Mouse (Mus musculus) thymus, adult 2 months (tissue): ENCODE measurements at regions not wholly inside any gene's neighbourhood (a gene's known extent, or its start where the extent isn't known, plus 50 kb on each side); places are given as distances from the start of the nearest gene placed in this dataset.

ENCODE experiments used
- DNase-seq: peaks from one replicate; pipeline ENCODE4 v3.0.0; 2021
- H3K27ac ChIP-seq: fragments of 200-500 bp; 2 replicates; pipeline ENCODE4 v1.5.1; 2012; ENCODE audit warnings: low read length, control low read depth; ENCODE audit not compliant: control insufficient read depth, insufficient read depth
- H3K27me3 ChIP-seq: fragments of 200-500 bp; 2 replicates; pipeline ENCODE4 v1.6.1; 2012; ENCODE audit warnings: mild to moderate bottlenecking, low read length, moderate library complexity, mixed read lengths; ENCODE audit not compliant: control insufficient read depth, insufficient read depth
- H3K36me3 ChIP-seq: fragments of 200-500 bp; 2 replicates; pipeline ENCODE4 v1.6.1; 2012; ENCODE audit warnings: mild to moderate bottlenecking, low read length, moderate library complexity; ENCODE audit not compliant: control insufficient read depth, insufficient read depth
- H3K4me1 ChIP-seq: fragments of 200-500 bp; replicated peaks from 2 replicates; pipeline ENCODE4 v1.6.1; 2012; ENCODE audit warnings: low read length; ENCODE audit not compliant: control insufficient read depth, insufficient read depth
- H3K4me3 ChIP-seq: fragments of 200-500 bp; 2 replicates; pipeline ENCODE4 v1.5.1; 2012; ENCODE audit warnings: mild to moderate bottlenecking, low read length, control low read depth, moderate library complexity; ENCODE audit not compliant: control insufficient read depth, insufficient read depth
- CTCF ChIP-seq: fragments of 200-500 bp; IDR thresholded peaks from 2 replicates; pipeline ENCODE4 v1.5.1; 2012; ENCODE audit warnings: mild to moderate bottlenecking, control low read depth, low read length, moderate library complexity, borderline replicate concordance; ENCODE audit not compliant: control insufficient read depth, poor library complexity, insufficient read depth; ENCODE audit errors: extremely low read depth
- POLR2A ChIP-seq: fragments of 200-500 bp; IDR thresholded peaks from 2 replicates; pipeline ENCODE4 v1.6.1; 2012; ENCODE audit warnings: mild to moderate bottlenecking, low read length, control low read depth, moderate library complexity; ENCODE audit not compliant: control insufficient read depth, poor library complexity, insufficient read depth; ENCODE audit errors: extremely low read depth
- WGBS: fragments of 180-500 bp; shearing (Covaris S2); methylation state at CpG from one replicate; pipeline ENCODE4 v1.1.7; 2018; 5-methylcytosine and 5-hydroxymethylcytosine counted together

DNA sequence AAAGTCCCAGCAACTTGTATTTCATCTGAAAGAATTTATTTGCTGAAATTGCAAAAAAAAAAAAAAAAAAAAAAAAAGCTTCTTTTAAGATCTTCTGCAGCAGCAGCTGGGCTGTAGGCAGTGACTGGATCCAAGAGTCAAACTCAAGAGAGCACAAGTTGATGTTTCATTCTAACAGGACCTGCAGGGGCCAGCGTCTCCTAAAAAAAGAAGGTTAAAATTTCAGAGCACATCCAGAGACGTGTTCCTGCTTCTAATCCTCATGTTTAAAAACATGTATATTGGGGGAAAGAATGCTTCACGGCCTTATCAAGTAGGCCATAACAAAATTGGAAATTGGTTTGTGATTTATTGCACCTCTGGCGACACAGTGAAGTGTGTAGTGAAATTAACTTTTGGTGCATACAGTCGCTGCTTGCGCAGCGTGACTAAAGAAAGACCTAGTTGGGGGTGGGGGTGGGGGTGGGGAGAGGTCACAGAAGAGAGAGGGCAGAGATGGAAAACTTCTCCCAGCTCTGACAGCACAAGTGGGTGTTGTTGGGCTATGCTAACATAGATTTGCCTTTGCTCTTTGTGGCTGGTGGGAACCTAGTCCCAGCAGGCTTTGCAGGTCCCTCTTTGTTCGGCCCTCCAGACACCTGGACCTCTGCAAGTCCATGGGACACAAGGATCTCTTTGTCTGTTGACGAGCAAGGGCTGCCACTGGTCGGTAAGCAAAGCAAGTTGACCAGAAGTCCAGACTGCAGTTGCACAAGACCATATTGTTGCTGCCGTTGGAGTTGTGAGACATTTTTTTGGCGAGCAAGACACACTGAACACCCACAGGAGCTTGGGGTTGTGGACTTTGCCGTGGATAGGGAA lies 155.7 kb upstream of the Slc30a5 start:
- no peaks in the 10 kb centered on the region for H3K36me3 ChIP-seq
- no peak for TF ChIP-seq CTCF
- no peak for TF ChIP-seq POLR2A
- no peaks in the 10 kb centered on the region for H3K4me1 ChIP-seq
- DNase-seq: no peak
- H3K27me3 ChIP-seq: no peaks in the 10 kb centered on the region
- WGBS: 88% methylated on average over 13 of the region's 13 CpGs
- H3K27ac ChIP-seq: no peak overlapping the region
- no peak overlapping the region for H3K4me3 ChIP-seq

DNA sequence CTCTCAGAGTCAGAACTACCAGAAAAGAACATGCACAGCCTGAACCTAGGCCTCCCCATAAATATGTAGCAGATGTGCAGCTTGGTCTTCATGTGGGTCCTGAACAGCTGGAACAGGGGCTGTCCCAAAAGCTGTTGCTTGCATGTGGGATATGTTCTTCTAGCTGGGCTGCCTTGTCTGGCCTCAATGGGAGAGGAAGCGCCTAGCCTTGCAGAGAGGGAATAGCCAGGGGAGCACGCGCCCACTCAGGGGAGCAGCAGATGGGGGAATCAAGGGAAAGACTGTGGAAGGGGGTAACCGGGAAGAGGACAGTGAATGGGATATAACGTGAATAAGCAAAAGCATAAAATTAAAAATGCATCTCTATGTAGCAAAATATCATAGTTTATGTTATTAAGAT lies 154.9 kb upstream of the Slc30a5 start:
- Histone ChIP-seq H3K4me1 (no peaks in the 10 kb centered on the region), H3K27me3 (no peaks in the 10 kb centered on the region), H3K27ac (no peak overlapping the region), H3K4me3 (no peak overlapping the region), H3K36me3 (no peaks in the 10 kb centered on the region)
- TF ChIP-seq POLR2A: no peak
- 97% methylated on average over 5 of the region's 5 CpGs for WGBS
- DNase-seq: no peak

DNA sequence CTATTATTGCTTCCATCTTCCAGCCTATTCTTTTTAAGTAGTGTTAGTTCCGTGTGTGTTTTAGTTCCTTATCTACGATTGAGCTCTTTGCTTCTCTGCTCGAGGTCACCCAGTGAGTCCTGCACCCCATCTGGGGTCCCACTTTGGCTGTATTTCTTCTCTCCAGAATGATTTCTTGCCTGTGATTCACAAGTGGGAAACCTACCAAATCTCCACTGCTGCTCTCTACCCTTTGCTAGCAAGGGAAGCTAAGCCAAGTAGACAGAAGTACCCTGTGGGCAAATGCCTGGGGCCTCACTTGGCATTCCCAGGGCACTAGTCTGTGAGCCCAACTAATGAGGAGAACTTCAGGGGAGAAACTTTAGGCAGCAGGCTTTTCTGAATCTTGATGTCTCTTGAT lies 142.5 kb upstream of the Slc30a5 start:
- Histone ChIP-seq H3K27me3 (no peaks in the 10 kb centered on the region), H3K4me3 (no peak overlapping the region), H3K4me1 (no peaks in the 10 kb centered on the region), H3K36me3 (no peaks in the 10 kb centered on the region), H3K27ac (no peak overlapping the region)
- no peak for DNase-seq
- TF ChIP-seq POLR2A (no peak), CTCF (no peak)
- 88% methylated on average over 3 of the region's 3 CpGs for WGBS

DNA sequence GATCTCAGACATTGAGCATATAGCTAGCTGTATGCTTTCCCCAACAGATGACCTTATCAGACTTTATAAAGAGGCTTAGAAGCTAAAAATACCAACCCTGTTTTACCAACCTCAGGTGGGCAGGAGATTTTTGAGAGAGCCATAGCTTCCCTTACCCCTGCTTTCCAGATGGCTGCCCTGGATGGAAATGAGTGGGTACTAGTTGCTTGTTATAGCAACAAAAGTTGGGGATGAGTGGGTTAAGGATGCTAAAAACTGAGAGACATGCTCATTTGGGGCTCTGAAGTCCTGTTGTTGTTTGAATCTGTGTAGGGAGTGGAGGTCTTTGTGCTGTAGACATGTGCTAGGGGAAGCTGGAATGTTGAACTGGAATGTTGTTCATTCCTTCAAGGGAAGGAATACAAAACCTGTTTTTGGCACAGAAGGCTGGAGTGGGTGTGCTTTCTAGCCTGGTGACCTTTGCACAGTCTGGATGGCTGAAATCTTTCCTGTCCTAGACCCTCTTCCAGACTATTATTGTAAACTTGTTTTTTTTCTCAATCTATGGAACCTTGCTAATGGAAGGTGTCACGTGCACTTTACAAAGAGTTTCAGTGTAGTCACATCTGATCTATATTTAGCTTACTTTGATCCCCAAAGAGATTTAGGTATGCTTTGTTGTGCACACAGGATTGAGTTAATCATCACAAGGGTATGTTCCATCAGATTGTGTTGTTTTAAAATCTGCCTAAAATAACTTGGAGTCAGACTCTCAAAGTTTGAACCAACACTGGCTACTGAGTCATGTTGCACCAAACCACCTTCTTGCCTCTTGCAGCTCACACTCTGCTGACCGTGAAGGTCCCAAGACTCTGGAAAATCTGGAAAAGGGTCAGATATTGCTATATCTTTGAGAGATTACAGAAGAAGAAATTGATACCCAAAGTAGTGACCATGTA lies 138.1 kb upstream of the Slc30a5 start:
- no peaks in the 10 kb centered on the region for H3K4me1 ChIP-seq
- H3K4me3 ChIP-seq: no peak overlapping the region
- no peaks in the 10 kb centered on the region for H3K27me3 ChIP-seq
- no peak overlapping the region for H3K27ac ChIP-seq
- no peaks in the 10 kb centered on the region for H3K36me3 ChIP-seq
- TF ChIP-seq CTCF: no peak
- TF ChIP-seq POLR2A: no peak
- DNase-seq: no peak
- WGBS: 68% methylated on average over 2 of the region's 2 CpGs

DNA sequence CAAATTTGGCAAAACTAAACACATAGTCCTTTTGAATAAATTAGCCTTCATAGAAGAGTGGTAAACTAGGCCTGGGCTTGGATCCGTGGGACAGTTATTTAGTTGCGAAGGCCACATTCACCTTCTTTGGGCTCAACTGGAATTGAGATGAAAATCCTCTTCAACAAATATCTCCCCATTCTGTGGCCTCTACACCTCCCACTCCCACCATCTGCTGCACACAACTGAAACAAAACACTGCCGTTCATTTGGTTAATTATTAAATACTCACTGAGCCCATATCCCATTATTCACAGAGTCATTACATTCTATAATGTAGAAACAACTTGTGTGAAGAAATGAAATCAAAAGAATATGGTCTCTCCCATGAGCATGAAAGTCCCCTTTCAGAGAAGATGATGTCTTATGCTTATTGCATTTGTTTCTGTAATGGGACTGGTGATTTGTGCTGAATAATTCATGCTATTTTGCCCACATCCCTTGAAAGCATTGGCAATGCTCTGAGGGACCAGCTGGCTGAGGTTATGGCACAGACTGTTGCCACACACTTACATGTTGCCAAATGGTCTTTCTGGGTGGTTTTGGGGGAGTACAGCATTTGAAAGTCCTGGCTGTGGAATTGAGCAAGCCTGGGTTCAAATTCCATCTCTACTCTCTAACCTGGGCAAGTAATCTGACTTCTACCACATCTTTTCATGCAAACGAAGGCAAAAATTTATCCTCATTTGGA lies 129.7 kb upstream of the Slc30a5 start:
- no peak overlapping the region for H3K4me3 ChIP-seq
- H3K27me3 ChIP-seq: no peaks in the 10 kb centered on the region
- DNase-seq: no peak
- 96% methylated on average over 4 of the region's 4 CpGs for WGBS
- no peaks in the 10 kb centered on the region for H3K36me3 ChIP-seq
- no peaks in the 10 kb centered on the region for H3K4me1 ChIP-seq
- H3K27ac ChIP-seq: no peak overlapping the region
- no peak for TF ChIP-seq CTCF
- no peak for TF ChIP-seq POLR2A

DNA sequence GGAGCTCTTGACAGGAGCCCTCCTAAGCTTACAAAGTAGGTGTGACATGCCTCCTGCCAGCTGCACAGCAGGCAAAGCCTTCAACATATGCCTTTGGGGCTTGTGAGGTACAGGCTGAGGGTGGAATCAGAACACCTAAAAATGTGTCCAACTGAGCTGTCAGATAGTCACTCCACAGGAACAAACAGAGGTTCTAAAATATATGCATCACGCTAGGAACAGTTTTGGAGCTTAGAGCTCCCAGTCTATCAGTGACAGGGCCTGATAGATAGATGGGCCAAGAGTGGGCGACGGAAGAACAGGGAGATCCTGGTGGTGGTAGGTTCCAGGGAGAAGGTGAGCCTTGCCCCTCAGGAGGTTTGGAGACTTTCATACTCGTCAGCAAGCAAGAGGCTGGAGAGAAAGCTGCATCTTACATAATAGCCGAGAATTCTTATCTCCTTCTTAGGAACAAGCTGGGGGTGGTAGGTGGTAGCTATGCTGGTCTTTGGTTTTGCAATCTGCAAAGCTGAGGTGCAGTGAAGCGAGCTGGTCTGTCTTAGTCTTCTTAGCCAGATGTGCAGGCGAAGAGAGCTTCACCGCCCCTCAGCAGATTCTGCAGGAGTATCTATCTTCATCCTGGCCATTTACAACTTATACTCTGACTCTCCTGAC lies 121.5 kb upstream of the Slc30a5 start:
- no peak for DNase-seq
- WGBS: 92% methylated on average over 8 of the region's 8 CpGs
- no peak overlapping the region for H3K27ac ChIP-seq

More for the DNA sequence above, 121.5 kb upstream of the Slc30a5 start:
- H3K27me3 ChIP-seq: no peaks in the 10 kb centered on the region
- TF ChIP-seq CTCF (no peak), POLR2A (no peak)
- no peaks in the 10 kb centered on the region for H3K4me1 ChIP-seq
- no peak overlapping the region for H3K4me3 ChIP-seq
- H3K36me3 ChIP-seq: no peaks in the 10 kb centered on the region
